Mouse (Mus musculus) splenic B cell, adult 2 months (primary cell): Measurements from ENCODE around the gene Eapp.

Experiments
- DNase-seq: peaks from one replicate; pipeline ENCODE4 v3.0.0-alpha.2; 2011; ENCODE audit warnings: low read depth, low spot score
- H3K27me3 ChIP-seq: 2 replicates; pipeline ENCODE4 v1.6.1; 2012; ENCODE audit warnings: mild to moderate bottlenecking, low read length, moderate library complexity, mixed read lengths; ENCODE audit not compliant: control insufficient read depth, poor library complexity, insufficient read depth, severe bottlenecking
- H3K36me3 ChIP-seq: 2 replicates; pipeline ENCODE4 v1.6.1; 2012; ENCODE audit warnings: mild to moderate bottlenecking, low read length, moderate library complexity, mixed read lengths; ENCODE audit not compliant: control insufficient read depth, poor library complexity, insufficient read depth, severe bottlenecking

Gene Eapp

GRCm38 (mm10) chr12:54656396-54657171 lies 39.1 kb downstream of the Eapp start, which contains the start of gene Sptssa:
TSS of gene Sptssa (minus strand) at chr12:54656573.
- DNase-seq, result peak; percentile 93
- no peaks in the 10 kb centered on the region for H3K36me3 ChIP-seq
- no peaks in the 10 kb centered on the region for H3K27me3 ChIP-seq

GRCm38 (mm10) chr12:54656039-54656395 lies 39.7 kb downstream of the Eapp start:
- Histone ChIP-seq H3K27me3 (no peaks in the 10 kb centered on the region), H3K36me3 (no peaks in the 10 kb centered on the region; the same call in 1 of the 2 replicates)
- no peak for DNase-seq

- Histone ChIP-seq H3K27me3 (no peaks in the 10 kb centered on the region), H3K36me3 (no peaks in the 10 kb centered on the region; the same call in 1 of the 2 replicates)
- peak; percentile 15 for DNase-seq
Measured at GRCm38 (mm10) chr12:54655292-54656038, 40.2 kb downstream of the Eapp start.

- no peaks in the 10 kb centered on the region for H3K27me3 ChIP-seq
- H3K36me3 ChIP-seq, result no peaks in the 10 kb centered on the region; the same call in 1 of the 2 replicates
- peak; percentile 13 for DNase-seq
Measured at GRCm38 (mm10) chr12:54654741-54655140, 41.0 kb downstream of the Eapp start.

- H3K27me3 ChIP-seq, result no peaks in the 10 kb centered on the region
- no peaks in the 10 kb centered on the region; the same call in 1 of the 2 replicates for H3K36me3 ChIP-seq
- DNase-seq, result no peak
Measured at GRCm38 (mm10) chr12:54654141-54654540, 41.6 kb downstream of the Eapp start.

GRCm38 (mm10) chr12:54652346-54652745 lies 43.4 kb downstream of the Eapp start:
- no peak for DNase-seq
- Histone ChIP-seq H3K27me3 (no peaks in the 10 kb centered on the region), H3K36me3 (no peaks in the 10 kb centered on the region; the same call in 1 of the 2 replicates)

- no peaks in the 10 kb centered on the region; the same call in 1 of the 2 replicates for H3K36me3 ChIP-seq
- no peaks in the 10 kb centered on the region for H3K27me3 ChIP-seq
- DNase-seq, result no peak
Measured at GRCm38 (mm10) chr12:54651820-54652219, 43.9 kb downstream of the Eapp start.

GRCm38 (mm10) chr12:54651158-54651557 lies 44.5 kb downstream of the Eapp start:
- DNase-seq, result no peak
- no peaks in the 10 kb centered on the region; the same call in 1 of the 2 replicates for H3K36me3 ChIP-seq
- no peaks in the 10 kb centered on the region for H3K27me3 ChIP-seq

GRCm38 (mm10) chr12:54644947-54645346 lies 50.8 kb downstream of the Eapp start:
- DNase-seq, result peak; percentile 43
- H3K36me3 ChIP-seq, result no peaks in the 10 kb centered on the region

GRCm38 (mm10) chr12:54643320-54643892 lies 52.3 kb downstream of the Eapp start:
- DNase-seq, result no peak
- Histone ChIP-seq H3K36me3 (no peaks in the 10 kb centered on the region), H3K27me3 (no peaks in the 10 kb centered on the region)

More at GRCm38 (mm10) chr12:54644947-54645346, 50.8 kb downstream of the Eapp start:
- H3K27me3 ChIP-seq, result no peaks in the 10 kb centered on the region

GRCm38 (mm10) chr12:54641374-54641773 lies 54.3 kb downstream of the Eapp start:
- H3K36me3 ChIP-seq, result no peaks in the 10 kb centered on the region
- no peaks in the 10 kb centered on the region for H3K27me3 ChIP-seq
- no peak for DNase-seq

GRCm38 (mm10) chr12:54640259-54640658 lies 55.4 kb downstream of the Eapp start:
- H3K27me3 ChIP-seq, result no peaks in the 10 kb centered on the region
- no peak for DNase-seq

GRCm38 (mm10) chr12:54637033-54637432 lies 58.7 kb downstream of the Eapp start:
- H3K27me3 ChIP-seq, result no peaks in the 10 kb centered on the region
- H3K36me3 ChIP-seq, result no peaks in the 10 kb centered on the region
- no peak for DNase-seq

More at GRCm38 (mm10) chr12:54640259-54640658, 55.4 kb downstream of the Eapp start:
- no peaks in the 10 kb centered on the region for H3K36me3 ChIP-seq

- DNase-seq, result no peak
- Histone ChIP-seq H3K36me3 (no peaks in the 10 kb centered on the region), H3K27me3 (no peaks in the 10 kb centered on the region)
Measured at GRCm38 (mm10) chr12:54632141-54632540, 63.6 kb downstream of the Eapp start.

- no peaks in the 10 kb centered on the region for H3K27me3 ChIP-seq
- no peaks in the 10 kb centered on the region for H3K36me3 ChIP-seq
- no peak for DNase-seq
Measured at GRCm38 (mm10) chr12:54621942-54622341, 73.8 kb downstream of the Eapp start.
